Mouse (Mus musculus) urinary bladder, adult 2 months (tissue): ENCODE data around the gene Lgals1. TPM values are rescaled to one million over a fixed set of nuclear protein-coding genes. Genes with fewer than 3 reads are reported as not detected.
"Not testable (repeated sequence)": the region's sequence is repeated elsewhere in the genome, so short reads cannot be mapped to it uniquely, and the experiment has no call there.

Source experiments
- DNase-seq: peaks from one replicate; pipeline ENCODE4 v3.0.0; 2022; ENCODE audit warnings: low spot score
- polyA plus RNA-seq: library from polyadenylated mRNA; depleted of rRNA; stranded (reverse); fragments of >200 nt; gene quantifications from 2 replicates; pipeline ENCODE4 v1.2.3, GENCODE M21; 2012; rRNA removed

Lgals1 gene
- 979 and 1,151 TPM in 2 replicates for polyA plus RNA-seq

GRCm38 (mm10) chr15:78926021-78926919 is at the start of gene Lgals1:
Gene Lgals1 (plus strand): TSS chr15:78926725.
- peak; percentile 59 for DNase-seq

- peak; percentile 94 for DNase-seq
Observed at GRCm38 (mm10) chr15:78876991-78877809, 49.3 kb upstream of the Lgals1 start, which contains the start of gene Gga1. Gene Gga1 (plus strand): TSS chr15:78877190.

GRCm38 (mm10) chr15:78877810-78878390 is 48.6 kb upstream of the Lgals1 start:
- no peak for DNase-seq

- not testable (repeated sequence) for DNase-seq
Observed at GRCm38 (mm10) chr15:78878792-78879516, 47.6 kb upstream of the Lgals1 start.

- no peak for DNase-seq
Observed at GRCm38 (mm10) chr15:78880432-78880831, 46.1 kb upstream of the Lgals1 start.

- no peak for DNase-seq
Observed at GRCm38 (mm10) chr15:78881828-78882227, 44.7 kb upstream of the Lgals1 start.

- no peak for DNase-seq
Observed at GRCm38 (mm10) chr15:78889401-78889853, 37.1 kb upstream of the Lgals1 start.

GRCm38 (mm10) chr15:78892440-78892839 is 34.1 kb upstream of the Lgals1 start:
- DNase-seq: no peak

- DNase-seq: no peak
Observed at GRCm38 (mm10) chr15:78894726-78895125, 31.8 kb upstream of the Lgals1 start.

GRCm38 (mm10) chr15:78895741-78896140 is 30.8 kb upstream of the Lgals1 start:
- DNase-seq: no peak

- DNase-seq: no peak
Observed at GRCm38 (mm10) chr15:78896149-78896548, 30.4 kb upstream of the Lgals1 start.

- DNase-seq: no peak
Observed at GRCm38 (mm10) chr15:78897488-78897887, 29.0 kb upstream of the Lgals1 start.

GRCm38 (mm10) chr15:78898507-78899001 is 28.0 kb upstream of the Lgals1 start:
- DNase-seq: no peak

- DNase-seq: no peak
Observed at GRCm38 (mm10) chr15:78899409-78899739, 27.2 kb upstream of the Lgals1 start, which contains the start of gene Gm49510. Gene Gm49510 (plus strand): TSS chr15:78899667.

- peak; percentile 59 for DNase-seq
Observed at GRCm38 (mm10) chr15:78899740-78900584, 26.6 kb upstream of the Lgals1 start, which contains the start of gene Sh3bp1. Gene Sh3bp1 (plus strand): TSS chr15:78899768.

GRCm38 (mm10) chr15:78900585-78901421 is 25.7 kb upstream of the Lgals1 start:
- no peak for DNase-seq

- no peak for DNase-seq
Observed at GRCm38 (mm10) chr15:78901422-78901789, 25.1 kb upstream of the Lgals1 start.

- DNase-seq: no peak
Observed at GRCm38 (mm10) chr15:78903243-78903642, 23.3 kb upstream of the Lgals1 start.

GRCm38 (mm10) chr15:78908399-78908798 is 18.1 kb upstream of the Lgals1 start:
- no peak for DNase-seq
